Mouse (Mus musculus) retina, postnatal 1 day (tissue): Measurements from ENCODE around the gene Arl3.

ENCODE experiments used
- DNase-seq: peaks from one replicate; pipeline ENCODE4 v3.0.0-alpha.2; 2012

The Arl3 gene

DNA sequence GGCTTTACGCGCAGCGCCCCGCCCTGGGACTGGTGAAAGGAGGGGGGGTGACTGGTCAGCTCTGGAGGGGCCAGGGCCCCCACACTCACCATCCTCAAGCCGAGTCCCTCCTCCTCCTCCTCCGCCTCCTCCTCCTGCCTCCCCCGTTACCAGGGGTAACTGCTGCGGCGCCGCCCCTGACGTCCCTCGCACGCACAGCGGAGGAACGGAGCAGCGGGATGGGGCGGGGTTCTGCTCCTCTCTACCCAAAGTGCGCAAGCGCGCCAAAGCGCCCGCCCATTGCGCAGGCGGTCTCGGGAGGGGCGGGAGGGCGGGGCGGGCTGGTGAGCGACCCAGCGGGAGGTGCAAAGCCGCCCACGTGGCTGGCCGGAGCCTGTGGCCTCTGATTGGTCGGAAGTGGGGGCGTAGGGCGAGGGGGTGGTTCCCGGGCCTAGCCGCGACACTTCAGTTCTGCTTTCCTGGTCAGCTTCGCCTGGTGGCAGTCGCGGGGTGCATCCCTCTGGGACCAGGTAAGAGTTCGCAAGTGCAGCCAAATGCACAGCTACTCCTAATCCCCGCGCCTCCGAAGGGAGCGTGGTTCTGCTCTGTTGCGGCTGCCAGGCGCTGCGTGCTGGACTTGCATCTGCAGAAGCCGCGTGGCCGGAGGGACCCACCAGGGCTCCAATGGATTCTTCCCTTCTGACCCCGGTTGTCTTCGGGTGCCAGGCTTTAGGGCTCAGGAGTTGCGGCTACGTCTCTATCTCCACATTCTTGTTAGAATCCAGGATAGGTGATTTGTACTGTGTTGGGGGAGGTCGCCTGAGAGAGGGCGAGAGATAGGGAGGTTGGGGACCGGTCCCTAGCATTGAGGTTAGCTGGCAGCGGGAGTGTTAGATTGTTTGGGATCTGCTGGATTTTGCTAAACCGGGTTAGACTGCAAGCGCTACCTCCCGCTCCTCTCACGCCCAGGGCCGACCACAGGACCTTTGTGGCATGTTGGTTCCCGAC lies at the start of gene Arl3, which contains the start of gene Sfxn2:
Gene Arl3 (minus strand): TSS at position 248 of the 987 bp plus-strand sequence.
Gene Sfxn2 (plus strand): TSS at position 415 of the 987 bp plus-strand sequence.
- peak; percentile 98 for DNase-seq

DNA sequence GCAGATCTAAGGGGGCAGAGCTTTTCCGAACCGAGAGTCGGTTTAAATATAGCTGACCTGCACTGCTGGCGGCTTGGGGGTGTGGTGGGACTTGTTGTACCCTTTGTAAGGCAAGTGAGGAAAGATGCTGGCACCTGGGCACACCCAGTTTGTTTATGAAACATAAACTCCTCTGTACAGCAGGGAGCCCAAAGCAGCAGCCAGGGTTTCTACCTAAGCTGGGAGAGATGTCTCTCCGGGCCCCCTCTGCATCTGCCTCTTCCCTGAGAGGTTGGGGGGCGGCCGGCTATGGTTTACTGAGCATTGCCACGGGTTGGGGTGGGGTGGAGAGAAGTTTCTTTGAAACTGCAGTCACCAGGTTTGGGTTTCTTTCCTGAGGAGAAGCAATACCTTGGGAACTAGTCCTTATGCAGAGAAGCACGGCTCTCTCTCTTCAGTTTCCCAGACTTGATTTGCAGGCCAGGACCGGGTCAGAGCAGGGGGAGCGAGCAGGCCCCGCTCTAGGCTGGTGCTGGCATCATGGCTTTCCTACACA lies 49.7 kb upstream of the Arl3 start:
- DNase-seq: no peak

DNA sequence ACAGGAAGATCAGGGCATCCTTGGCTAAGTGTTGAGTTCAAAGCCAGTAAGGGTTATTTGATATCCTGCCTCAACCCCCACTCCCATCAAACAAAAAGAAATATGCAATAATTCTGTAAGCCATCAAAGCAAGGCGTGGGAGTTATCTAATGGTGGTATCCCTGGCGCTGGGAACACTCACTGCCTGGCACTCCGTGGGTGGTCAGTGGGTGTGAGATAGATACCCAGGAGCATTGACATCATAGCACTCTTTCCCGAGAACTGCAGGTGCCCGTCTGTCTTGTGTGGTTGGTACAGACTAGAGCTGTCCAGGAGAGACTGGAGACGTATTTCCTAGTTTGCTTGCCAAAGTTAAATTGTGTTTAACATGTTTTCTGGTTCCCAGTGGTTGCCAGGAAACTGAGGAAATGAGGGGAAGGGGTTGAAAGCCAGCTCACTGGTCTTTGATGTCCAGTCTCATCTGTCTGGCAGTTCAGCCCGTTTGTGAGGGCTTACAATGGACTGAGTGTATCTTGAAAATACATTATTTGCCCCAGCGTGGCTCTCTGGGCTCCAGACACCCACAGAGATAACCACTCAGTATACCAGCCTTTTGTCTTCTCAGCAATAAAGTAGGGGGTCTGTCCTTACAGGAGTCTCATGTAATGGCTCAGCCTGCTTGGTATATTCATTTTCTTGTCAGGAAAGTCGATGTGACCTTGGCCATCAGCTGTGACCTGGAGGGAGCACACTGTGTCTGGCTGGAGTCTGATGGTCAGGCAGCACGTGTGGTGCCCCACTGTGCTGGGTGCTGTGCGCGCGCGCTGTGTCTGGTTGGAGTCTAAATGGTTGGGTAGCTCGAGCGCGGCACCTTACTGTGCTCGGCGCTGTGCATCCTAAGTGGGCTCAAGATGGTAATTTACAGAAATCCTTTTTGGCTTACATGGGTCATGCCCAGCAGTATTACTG lies 48.5 kb upstream of the Arl3 start:
- DNase-seq: peak; percentile 22

DNA sequence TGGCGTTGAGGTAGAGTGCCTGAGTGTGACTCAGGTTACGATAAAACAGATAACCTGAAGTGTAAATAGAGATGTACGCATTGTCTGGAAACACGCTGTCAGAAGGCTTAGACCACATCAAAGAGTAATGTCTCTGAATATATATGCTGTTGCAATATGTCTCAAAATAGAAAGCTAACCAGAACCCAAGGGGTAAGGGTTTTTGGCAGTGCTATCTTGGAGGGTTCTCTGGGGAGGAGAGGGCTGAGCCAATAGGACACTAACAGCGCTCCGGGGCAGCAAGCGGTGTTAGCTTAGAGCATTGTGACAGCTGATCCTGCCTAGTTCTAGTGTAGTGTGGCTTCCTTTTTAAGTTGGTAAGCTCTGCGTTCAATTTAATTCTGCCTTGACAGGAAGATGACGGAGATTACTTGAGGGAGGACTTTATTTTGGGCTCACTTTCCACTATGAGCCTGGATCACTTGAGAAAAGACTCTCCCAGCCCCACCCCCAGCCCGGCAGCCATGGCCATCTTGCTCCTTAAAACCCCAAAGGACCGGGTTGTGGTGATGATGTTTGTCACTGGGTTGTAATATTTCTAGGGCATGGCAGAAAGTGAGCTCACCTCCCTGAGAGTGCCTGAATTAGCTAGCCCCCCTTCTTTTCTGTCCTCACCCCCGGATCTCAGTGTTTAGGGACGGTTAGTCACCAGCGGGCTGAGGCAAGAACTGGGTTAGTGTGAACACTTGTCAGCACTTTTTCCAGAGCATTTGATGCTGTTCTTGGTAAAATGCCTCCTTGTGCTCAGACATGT lies 47.2 kb upstream of the Arl3 start:
- no peak for DNase-seq

DNA sequence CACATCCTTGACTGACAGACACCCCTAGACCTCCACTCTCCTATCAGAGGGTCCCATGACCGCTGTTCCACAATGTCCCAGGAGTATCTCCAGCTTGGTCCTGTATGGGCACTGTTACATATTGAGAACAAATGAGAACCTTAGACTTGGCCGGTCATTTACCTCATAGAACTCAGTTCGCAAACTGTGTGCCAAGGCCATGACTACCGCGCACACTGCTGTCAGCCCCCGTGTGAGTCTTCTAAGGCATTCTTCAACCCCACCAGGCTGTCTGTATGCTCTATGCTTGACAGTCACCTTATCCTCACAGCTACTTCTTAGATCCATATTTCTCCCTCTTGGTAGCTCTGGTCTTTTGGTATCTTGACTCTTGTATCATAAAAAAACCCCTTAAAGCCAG lies 46.5 kb upstream of the Arl3 start:
- DNase-seq: no peak

DNA sequence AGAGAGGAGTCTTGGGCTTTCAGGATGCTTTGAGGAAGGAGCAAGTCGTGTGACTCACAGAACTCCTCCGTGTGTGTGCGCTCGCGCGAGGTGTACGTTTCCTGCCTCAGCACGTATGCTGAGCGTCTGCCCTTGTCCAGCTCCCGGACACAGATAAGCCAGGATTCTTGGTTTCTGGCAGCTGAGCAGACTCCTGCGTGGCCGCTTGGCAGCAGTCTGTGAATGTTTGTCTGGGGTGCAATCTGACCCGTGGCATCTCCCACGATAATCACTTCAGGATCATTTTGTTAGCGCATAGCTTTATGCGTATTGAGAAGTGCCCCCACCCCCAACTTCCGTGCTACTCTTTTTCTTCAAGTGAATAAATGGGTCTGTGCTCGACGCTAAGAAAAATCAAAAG lies 46.0 kb upstream of the Arl3 start:
- DNase-seq: no peak

DNA sequence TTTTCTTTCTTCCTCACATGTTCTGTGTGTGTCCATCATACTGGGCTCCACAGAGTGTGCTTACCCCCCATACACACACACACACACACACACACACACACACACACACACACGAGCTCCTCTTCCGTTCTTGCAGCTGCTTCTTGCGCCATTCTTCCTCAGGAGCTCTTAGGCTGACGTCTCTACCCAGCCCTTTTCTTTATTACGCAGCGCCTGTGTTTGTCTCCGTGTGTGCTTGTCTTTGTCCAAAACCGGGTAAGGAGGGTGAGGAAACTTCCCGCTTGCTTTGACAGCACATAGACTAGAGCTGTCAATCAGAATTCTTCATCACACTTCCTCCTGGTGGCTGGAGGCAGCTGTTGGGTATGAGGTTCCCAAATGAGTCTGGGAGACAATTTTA lies 45.3 kb upstream of the Arl3 start:
- no peak for DNase-seq

DNA sequence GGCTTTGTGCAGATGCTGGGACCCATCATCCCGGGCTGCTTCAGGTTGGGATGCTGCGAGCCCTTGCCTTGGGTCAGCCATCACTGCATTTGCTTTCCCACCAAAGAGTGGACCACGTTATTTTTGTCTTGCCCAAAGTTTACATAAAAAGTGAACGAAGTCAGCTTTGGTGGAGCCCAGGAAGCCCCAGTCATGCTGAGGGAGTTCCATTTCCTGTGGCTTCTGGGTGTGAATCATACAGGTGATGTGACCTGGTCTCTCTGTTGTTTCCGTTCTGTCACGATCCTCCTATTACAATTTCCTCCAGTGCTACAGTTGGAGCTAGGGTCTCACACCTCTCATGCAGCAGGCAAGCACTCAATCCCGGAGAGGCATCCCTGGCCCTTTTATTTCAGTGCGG lies 44.4 kb upstream of the Arl3 start:
- no peak for DNase-seq

DNA sequence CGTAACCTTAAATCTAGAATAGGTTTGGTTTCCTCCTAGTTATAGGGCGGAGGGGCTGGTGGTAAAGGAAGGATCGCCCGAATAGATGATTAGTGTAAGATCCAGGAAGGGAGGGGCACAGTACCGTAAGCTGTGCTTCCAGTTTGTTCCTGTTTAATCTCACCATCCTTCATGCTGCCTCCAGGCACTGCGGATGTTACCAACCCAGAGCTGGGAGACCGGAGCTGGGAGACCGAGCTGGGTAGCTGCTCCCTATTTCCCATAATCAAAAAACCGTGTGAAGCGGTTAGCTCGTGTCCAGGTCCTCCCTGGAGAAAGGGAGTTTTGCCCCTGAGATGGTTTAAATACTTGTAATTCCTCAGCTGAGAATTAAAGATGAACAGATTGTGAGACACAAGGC lies 43.4 kb upstream of the Arl3 start:
- no peak for DNase-seq

DNA sequence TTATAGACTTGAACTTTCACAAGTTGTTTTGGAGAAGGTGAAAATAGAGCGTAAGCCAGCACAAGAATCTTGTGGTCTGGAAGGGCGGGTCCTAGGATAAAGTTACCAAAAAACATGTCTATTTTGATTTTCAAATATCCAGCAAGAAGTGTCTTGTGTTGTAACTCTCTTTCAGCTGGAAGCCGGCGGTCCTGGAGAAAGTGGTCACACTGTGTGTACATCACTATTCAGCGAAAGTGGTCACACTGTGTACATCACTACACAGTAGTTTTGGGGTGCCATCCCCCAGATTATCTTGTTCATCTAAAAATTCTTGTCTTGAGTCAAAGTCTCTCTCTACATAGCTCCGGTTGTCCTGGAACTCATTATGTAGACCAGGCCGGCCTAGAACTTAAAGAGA lies 35.2 kb upstream of the Arl3 start:
- no peak for DNase-seq

DNA sequence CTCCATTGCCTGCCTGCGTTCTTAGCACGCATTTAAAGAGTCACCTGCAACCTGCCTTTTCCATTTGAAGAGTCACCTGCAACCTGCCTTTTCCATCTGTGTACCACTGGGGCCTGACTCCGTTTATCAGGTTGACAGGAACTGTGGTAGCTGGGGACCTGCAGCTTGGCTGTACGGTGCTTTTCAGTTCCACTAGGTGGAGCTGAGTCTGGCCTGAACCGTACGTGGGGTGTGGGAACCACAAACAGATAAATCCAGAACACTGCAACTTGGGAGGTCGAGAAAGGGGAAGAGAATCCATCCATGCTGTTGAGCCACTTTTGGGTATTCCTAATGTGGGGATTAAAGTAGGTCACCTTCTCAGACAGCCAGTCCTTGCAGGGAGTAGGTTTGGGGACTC lies 34.4 kb upstream of the Arl3 start:
- DNase-seq: peak; percentile 14

DNA sequence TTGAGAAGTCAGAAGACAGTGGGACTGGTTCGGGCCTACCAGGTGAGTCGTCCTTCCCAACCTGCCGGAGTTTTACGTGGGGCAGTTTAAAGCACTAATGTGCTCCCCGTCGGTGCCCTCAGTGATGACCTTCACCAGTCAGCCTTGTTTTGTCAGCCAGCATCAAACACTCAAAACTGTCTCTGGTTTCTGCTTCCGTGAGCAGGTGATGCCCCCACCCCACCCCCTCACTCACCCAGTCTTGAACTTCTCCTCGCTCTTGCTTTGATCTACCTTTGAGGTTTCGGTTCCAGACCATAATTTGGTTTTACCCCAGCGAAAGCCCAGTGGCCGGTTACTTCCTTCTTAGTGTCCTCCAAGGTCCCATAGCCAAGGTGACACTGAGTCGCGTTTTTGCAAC lies 33.7 kb upstream of the Arl3 start:
- no peak for DNase-seq

DNA sequence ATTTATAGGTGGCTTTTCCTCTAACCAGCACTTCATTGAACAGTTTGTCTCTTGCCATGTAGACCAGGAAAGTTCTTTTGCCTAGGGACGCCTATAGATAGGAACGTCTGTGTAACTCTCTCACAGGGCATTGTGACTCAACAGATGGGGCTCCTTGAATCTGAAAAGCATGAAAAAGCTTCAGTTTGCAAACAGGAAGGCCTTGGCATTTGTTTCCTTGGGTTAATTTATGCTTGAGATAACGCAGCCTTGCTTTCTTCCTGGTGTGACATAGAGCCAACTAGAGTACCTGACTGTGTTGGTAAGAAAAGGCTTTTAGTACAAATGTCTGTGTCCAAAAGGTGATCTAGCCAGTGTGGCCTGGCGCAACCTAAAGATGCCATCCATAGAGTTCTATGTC lies 29.4 kb upstream of the Arl3 start:
- DNase-seq: no peak

DNA sequence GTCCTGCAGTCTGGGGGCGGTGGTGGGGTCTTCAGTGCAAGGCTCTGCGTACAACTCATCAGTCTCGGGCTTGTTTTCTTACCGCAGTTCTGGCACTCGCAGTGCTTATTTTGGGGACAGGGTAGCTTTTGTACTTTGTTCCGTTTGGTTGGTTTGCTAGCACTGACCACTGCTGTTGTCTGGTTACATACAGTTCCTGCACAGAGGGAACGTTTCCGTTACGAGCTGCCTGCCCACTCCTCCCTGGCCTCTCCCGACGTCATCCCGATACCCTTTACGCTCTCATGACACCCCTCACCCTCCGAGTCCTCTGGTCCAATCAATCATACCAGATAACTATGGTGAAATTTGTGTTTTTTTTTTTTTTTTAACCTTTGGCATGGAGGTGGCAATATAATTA lies 28.5 kb upstream of the Arl3 start:
- DNase-seq: no peak

DNA sequence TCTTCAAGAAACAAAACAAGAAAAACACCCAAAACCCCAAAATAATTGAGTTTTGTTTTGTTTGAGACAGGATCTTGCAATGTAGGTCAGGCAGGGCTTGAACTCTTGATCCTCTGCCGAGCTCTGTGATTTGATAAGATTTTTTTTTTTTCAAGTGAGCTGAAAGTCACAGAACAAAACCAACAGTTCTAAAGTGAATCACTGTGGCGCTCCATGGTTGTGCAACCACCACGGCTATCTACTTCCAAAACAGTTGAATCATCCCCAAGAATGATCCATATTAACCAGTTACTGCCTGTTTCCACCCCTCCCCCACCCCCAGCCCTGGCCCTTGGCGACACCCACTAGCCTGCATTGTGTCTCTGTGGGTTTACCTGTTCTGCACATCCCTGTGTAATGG lies 27.4 kb upstream of the Arl3 start:
- DNase-seq: no peak

DNA sequence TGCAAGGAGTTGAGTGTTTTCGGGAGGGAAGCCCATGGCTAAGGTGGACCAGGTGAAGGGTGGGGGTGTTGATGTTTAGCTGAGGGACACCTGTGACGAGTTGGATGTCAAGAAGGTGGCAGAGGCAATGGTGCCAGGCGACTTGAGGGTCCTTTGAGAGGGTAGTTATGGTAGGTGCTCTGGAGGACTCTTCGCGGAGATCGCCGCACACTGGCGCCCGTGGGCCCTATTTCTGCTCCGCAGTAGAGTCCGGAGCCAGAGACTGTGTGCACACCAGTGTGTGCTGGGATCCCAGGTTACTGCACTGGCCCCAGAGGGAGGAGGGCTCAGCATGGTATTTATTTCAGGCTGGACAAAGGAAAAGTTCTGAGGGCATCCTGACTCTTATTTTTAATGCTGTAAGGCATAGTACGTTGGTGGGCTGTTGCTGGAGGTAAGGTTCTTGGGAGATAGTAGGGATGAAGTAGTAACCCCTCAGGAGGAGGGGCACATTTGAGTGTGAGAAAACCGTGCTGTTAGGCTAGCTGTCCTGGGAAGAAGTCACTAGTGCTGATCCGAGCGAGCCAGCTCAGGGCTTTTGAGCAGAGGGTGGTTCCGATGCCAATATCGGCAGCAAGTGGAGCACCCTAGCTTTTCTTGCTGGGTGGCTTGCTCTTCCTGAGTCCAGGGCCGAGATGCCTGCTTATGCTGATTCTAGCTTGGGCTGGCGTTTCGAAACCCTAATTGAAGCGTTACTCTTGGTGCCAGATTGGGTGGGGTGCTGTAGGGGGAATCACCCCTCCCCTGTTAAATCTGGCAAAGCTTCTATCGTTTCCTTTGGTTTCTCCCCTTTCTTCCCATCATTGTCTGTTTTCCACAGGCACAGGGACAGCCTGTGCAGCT lies 26.6 kb upstream of the Arl3 start:
- DNase-seq: no peak

DNA sequence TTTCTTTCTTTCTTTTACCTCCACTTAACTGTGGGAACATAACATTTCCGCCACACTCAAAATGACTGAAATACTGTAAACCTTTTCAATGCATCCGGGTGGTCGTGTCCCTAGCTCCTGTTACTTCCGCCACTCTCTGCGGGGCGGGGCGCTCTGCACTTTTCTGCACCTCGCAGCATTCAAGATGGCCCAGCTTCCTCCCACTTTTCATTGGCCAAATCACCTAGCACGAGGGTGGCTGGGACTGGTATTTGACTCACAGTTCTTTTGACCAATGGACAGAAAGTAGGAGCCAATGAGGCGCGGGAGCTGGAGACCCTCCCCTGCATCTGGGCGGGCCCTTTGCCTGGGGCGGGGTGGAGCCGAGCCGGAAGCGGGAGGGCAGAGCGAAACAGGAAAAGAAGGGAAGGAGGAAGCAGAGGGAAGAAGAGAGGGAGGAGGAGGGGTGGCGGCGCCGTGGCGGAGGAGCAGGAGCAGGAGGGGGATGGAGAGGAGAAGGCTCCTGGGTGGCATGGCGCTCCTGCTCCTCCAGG lies 25.8 kb upstream of the Arl3 start, which contains the start of gene Wbp1l:
Gene Wbp1l (plus strand): TSS at position 365 of the 533 bp plus-strand sequence.
- DNase-seq: peak; percentile 100

DNA sequence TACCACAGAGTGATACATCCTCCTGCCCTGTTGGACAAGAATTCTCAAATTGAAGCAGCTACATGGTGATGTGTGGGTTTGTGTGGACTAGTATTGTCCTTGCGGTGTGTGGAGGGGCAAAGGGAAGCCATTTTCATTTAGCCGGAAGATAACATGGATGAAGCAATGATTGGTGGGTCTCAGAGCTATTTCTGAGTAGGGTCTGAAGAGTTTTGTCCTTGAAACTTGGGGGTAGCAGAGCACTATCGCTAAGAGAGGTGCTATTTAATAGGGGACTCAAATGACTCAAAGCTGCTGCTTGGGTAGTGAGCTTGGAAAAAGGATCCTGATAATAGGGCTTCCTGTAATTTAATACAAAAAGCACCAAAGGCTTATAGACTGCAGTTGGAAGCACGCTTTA lies 25.2 kb upstream of the Arl3 start:
- DNase-seq: no peak

DNA sequence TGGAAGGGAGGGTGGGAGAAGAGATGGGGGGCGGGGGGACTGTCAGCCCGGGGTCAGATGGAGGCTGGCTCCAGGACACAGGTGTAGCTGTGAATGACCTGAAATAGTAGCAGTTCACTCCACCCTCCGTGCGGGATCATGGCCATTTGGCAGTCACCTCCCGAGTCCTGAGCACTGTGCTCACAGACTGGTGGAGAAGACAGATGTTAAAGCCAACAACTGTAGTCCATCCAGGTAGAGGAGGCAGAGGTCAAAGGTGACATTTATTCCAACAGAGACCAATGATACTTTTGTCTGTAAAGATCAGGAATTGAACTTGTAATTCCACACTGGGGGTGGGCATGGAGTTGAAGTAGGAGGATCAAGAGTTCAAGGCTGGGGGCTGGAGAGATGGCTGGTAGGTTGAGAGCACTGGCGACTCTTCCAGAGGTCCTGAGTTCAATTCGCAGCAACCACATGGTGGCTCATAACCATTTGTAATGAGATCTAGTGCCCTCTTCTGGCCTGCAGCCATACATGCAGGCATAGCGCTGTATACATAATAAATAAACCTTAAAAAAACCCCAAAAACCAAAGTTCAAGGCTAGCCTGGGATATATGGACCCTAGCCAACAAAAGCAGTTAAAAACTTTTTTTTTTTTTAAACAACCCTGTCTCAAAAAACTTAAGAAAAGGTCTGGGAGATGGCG lies 19.9 kb upstream of the Arl3 start:
- DNase-seq: no peak

DNA sequence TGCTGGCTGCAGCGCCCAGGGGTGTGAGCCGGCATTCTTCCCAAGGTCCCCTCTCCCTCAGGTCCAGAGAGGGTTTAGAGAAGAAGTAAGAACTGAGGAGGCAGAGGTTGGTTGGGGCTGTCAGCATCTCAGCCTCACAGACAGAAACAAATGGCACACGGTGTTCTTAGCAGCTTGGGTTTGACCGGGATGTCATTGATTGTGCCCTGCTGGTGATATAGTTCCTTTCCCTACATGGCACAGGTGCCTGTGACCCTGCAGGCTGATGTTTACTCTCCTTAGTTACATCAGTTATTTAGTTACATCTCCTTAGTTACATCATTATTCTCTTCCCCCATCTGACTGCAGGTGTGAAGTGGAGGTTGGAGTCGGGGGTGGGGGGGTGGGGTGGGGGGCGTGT lies 18.6 kb upstream of the Arl3 start:
- DNase-seq: no peak
